Mouse (Mus musculus) hindbrain, embryonic 14.5 days (tissue): ENCODE results near the gene Capn12. TPM values are rescaled to one million over a fixed set of nuclear protein-coding genes. Genes with fewer than 3 reads are reported as not detected.
A peak's percentile ranks its signal among the peaks of the same experiment; 100 is the strongest.
"Not testable (repeated sequence)": the region's sequence is repeated elsewhere in the genome, so short reads cannot be mapped to it uniquely, and the experiment has no call there.

ENCODE experiments used
- ATAC-seq: fragments of 200-750 bp; cut with Nextera tagmentation; 2 replicates; pipeline ENCODE4 v1.8.0; 2017; ENCODE audit warnings: moderate number of reproducible peaks, mild to moderate bottlenecking, moderate TSS enrichment, moderate library complexity; ENCODE audit not compliant: low FRiP score
- DNase-seq: peaks from one replicate; pipeline ENCODE4 v3.0.0-alpha.2; 2015; ENCODE audit warnings: low spot score
- H3K27ac ChIP-seq: fragments of 300-500 bp; sonication (generic); 2 replicates; pipeline ENCODE4 v1.5.1; 2014; ENCODE audit warnings: mild to moderate bottlenecking, moderate library complexity
- H3K27me3 ChIP-seq: fragments of 300-500 bp; sonication (generic); 2 replicates; pipeline ENCODE4 v1.6.1; 2014; ENCODE audit warnings: mild to moderate bottlenecking, low read length, mixed read lengths; ENCODE audit not compliant: control insufficient read depth, insufficient read depth
- H3K36me3 ChIP-seq: fragments of 300-500 bp; sonication (generic); replicated peaks from 2 replicates; pipeline ENCODE4 v1.6.1; 2014; ENCODE audit not compliant: control insufficient read depth, insufficient read depth
- H3K4me1 ChIP-seq: fragments of 300-500 bp; sonication (generic); replicated peaks from 2 replicates; pipeline ENCODE4 v1.6.1; 2014; ENCODE audit warnings: antibody characterized with exemption, low read length, mixed read lengths; ENCODE audit not compliant: control insufficient read depth, insufficient read depth
- H3K4me2 ChIP-seq: fragments of 300-500 bp; sonication (generic); replicated peaks from 2 replicates; pipeline ENCODE4 v1.6.1; 2014; ENCODE audit warnings: mild to moderate bottlenecking, moderate library complexity
- H3K4me3 ChIP-seq: fragments of 300-500 bp; sonication (generic); replicated peaks from 2 replicates; pipeline ENCODE4 v1.5.1; 2014; ENCODE audit warnings: mild to moderate bottlenecking, low read length
- H3K9ac ChIP-seq: fragments of 300-500 bp; sonication (generic); 2 replicates; pipeline ENCODE4 v1.6.1; 2014
- H3K9me3 ChIP-seq: fragments of 300-500 bp; sonication (generic); 2 replicates; pipeline ENCODE4 v1.6.1; 2016; ENCODE audit warnings: low read length; ENCODE audit not compliant: control insufficient read depth
- WGBS: fragments of 180-500 bp; shearing (Covaris S2); extraction: QIAGEN DNeasy Blood & Tissue Kit; methylation state at CpG from one replicate; pipeline ENCODE4 v1.1.7; 2014; 5-methylcytosine and 5-hydroxymethylcytosine counted together
- polyA plus RNA-seq: library from polyadenylated mRNA; unstranded; fragments of >200 nt; fragmentation: Nextera tagmentation; extraction: Ambion mirVana; gene quantifications from 2 replicates; pipeline ENCODE4 v1.2.1, GENCODE M21; 2014

The Capn12 gene
- polyA plus RNA-seq, 1 experiment from 2014 or later, result 0.24 TPM

DNA sequence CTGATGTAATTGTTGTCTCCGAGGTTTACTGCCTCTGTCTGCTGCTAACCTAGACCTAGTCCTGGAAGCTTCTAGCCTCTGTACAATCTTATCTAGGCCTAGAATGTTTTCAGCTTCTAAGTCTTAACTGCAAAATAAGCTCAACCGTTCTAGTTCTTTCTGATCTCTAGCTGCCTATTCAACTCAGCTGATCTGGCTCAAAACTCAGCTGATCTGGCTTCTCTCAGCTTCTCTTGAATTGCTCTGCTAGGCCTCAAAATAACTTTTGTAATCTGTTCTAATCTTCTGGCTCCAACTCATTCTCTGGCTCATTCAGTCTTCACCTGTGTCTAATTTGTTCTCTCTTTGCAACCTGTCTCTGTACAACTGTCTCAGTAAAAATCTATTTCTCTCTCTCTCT lies 6.7 kb upstream of the Capn12 start:
- H3K4me2 ChIP-seq, result no peak overlapping the region
- H3K4me1 ChIP-seq, result no peaks in the 10 kb centered on the region
- no peak overlapping the region for H3K4me3 ChIP-seq
- no peaks in the 10 kb centered on the region for H3K27me3 ChIP-seq
- H3K9me3 ChIP-seq, result no peaks in the 10 kb centered on the region
- ATAC-seq (no peak), DNase-seq (no peak)
- no peaks in the 10 kb centered on the region for H3K36me3 ChIP-seq
- no peak overlapping the region for H3K27ac ChIP-seq
- H3K9ac ChIP-seq, result no peak overlapping the region
- 90% methylated on average over 2 of the region's 2 CpGs for WGBS

DNA sequence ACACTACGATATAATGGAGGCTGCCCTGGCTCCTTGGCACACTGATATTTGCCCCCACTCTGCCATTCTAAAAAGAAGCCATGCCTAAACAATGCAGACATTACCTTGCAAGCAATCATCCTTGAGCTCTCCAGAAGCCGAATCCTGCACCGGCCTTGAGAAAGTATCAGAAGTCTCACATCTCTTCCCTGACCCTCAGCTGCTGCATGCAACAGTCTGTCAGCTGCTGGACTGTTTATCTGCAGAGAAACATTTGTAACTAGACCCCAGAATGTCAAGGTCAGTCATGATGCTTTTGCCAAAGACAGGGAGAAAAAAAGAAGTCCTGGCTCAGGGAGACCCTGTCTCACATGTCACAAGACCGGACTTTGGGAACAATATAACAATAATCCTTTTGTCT lies 5.1 kb upstream of the Capn12 start:
- Histone ChIP-seq H3K27me3 (no peaks in the 10 kb centered on the region), H3K4me3 (no peak overlapping the region), H3K9ac (no peak overlapping the region), H3K9me3 (no peaks in the 10 kb centered on the region), H3K27ac (no peak overlapping the region), H3K36me3 (no peaks in the 10 kb centered on the region), H3K4me1 (no peaks in the 10 kb centered on the region), H3K4me2 (no peak overlapping the region)
- no peak for ATAC-seq
- 81% methylated on average over 4 of the region's 4 CpGs for WGBS
- no peak for DNase-seq

DNA sequence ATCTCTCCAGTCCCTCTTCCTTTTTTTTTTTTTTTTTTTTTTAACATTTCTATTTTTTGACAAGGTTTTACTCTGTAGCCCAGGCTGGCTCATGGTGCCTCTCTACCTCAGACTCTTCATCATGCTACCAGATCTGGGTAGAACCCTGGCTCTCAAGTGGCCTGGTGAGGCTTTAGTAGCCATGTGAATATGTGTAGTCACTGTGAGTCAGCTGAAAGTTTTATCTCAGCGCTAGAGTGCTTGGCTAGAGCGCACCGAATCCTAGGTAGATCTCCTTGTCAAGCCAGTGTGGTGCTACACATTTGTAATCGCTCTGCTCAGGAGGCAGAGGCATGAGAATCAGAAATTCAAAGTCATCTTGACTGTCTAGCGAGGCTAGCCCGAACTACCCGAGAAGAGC lies 4.1 kb upstream of the Capn12 start:
- Histone ChIP-seq H3K4me2 (no peak overlapping the region), H3K9ac (no peak overlapping the region), H3K9me3 (no peaks in the 10 kb centered on the region), H3K36me3 (no peaks in the 10 kb centered on the region), H3K4me1 (no peaks in the 10 kb centered on the region), H3K4me3 (no peak overlapping the region), H3K27me3 (no peaks in the 10 kb centered on the region), H3K27ac (no peak overlapping the region)
- DNase-seq (no peak), ATAC-seq (no peak)
- WGBS, result 91% methylated on average over 7 of the region's 7 CpGs

DNA sequence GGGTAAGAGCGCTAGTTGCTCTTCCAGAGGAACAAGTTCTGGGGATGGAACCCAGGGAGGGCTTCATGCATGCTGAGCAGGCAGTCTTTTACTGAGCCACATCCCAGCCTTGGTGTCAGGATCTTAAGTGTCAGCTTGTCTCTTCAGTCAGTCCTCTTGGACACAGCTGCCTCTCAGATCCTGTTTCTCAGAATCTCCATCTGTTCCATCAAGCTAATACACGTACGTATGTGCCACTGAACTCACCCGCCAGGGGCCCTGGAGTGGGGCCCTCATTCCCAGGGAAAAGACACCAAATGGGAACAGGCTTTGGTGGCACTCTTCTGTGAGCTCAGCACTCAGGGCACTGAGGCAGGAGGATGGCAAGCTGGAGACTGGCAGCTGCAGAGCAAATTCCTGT lies 3.4 kb upstream of the Capn12 start:
- WGBS, result 75% methylated on average over 4 of the region's 4 CpGs
- Histone ChIP-seq H3K27me3 (no peaks in the 10 kb centered on the region), H3K4me3 (no peak overlapping the region), H3K4me2 (no peak overlapping the region), H3K9ac (no peak overlapping the region), H3K27ac (no peak overlapping the region), H3K4me1 (no peaks in the 10 kb centered on the region), H3K9me3 (no peaks in the 10 kb centered on the region), H3K36me3 (no peaks in the 10 kb centered on the region)
- ATAC-seq (no peak), DNase-seq (no peak)

DNA sequence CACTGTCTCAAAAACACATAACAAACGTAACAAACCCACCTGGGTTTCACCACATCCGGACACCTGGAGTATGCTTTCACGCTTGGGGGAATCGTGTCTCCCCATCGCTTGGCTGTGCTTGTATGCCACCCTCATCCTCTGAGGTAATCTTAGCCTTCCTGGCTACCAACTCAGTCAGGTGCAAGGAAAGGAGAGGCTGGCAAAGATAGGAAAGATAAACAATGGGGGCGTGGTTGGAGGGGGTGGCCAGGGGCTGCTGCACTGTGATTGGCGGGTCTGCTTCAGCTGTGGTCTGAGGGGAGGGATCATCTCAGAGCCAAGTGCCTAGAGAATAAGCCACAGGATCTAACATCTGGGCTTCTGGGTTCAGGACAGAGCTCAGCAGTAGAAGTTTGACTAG lies 1.6 kb upstream of the Capn12 start:
- Histone ChIP-seq H3K27me3 (no peaks in the 10 kb centered on the region), H3K36me3 (no peaks in the 10 kb centered on the region), H3K4me3 (no peak overlapping the region), H3K9me3 (no peaks in the 10 kb centered on the region), H3K9ac (no peak overlapping the region), H3K4me2 (no peak overlapping the region), H3K27ac (no peak overlapping the region), H3K4me1 (no peaks in the 10 kb centered on the region)
- ATAC-seq (no peak), DNase-seq (no peak)
- WGBS, result 79% methylated on average over 7 of the region's 7 CpGs

DNA sequence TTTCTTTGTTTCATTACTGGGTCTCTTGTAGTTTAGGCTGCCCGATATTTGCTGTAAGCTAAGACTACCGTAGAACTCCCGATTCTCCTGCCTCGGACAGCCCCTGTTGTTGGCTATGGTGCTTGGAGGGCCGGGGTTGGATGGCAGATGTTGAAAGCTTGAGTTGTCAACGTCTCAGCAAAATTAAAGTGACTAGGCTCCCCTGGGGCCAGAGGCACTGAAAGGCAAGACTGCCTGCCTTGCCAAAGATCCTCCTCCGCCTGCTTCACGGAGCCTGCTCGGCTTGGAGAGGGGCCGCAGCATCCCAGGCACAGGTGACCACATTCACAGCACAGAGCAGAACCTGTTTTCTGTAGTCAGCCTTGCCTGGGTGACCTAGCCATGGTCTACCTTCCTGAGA lies 668 bp upstream of the Capn12 start:
- Histone ChIP-seq H3K36me3 (no peaks in the 10 kb centered on the region), H3K27me3 (no peaks in the 10 kb centered on the region), H3K4me2 (no peak overlapping the region), H3K9ac (no peak overlapping the region), H3K4me1 (no peaks in the 10 kb centered on the region), H3K27ac (no peak overlapping the region), H3K9me3 (no peaks in the 10 kb centered on the region), H3K4me3 (no peak overlapping the region)
- DNase-seq (no peak), ATAC-seq (no peak)
- 60% methylated on average over 10 of the region's 10 CpGs for WGBS

DNA sequence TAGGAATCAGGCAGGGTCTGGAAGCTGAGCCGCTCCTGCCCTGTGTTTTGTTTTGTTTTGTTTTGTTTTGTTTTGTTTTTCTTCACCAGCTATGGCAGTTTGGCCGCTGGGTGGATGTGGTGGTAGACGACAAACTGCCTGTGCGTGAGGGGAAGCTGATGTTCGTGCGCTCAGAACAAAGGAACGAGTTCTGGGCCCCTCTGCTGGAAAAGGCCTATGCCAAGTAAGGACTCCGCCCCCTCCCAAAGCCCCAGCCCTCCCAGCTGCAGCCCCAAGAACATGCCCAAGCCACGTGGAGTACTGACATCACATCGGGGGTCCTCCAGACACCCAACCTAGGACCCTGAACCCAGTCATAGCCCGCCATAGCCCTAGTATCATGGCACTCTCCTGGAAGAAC lies 1.8 kb downstream of the Capn12 start:
- no peaks in the 10 kb centered on the region for H3K4me1 ChIP-seq
- no peak overlapping the region for H3K9ac ChIP-seq
- DNase-seq, result no peak
- WGBS, result 74% methylated on average over 11 of the region's 11 CpGs
- H3K36me3 ChIP-seq, result no peaks in the 10 kb centered on the region
- H3K27me3 ChIP-seq, result peaks cover 12% of the 10 kb centered on the region
- no peak overlapping the region for H3K4me3 ChIP-seq
- no peaks in the 10 kb centered on the region for H3K9me3 ChIP-seq
- no peak overlapping the region for H3K4me2 ChIP-seq
- ATAC-seq, result no peak
- no peak overlapping the region for H3K27ac ChIP-seq

DNA sequence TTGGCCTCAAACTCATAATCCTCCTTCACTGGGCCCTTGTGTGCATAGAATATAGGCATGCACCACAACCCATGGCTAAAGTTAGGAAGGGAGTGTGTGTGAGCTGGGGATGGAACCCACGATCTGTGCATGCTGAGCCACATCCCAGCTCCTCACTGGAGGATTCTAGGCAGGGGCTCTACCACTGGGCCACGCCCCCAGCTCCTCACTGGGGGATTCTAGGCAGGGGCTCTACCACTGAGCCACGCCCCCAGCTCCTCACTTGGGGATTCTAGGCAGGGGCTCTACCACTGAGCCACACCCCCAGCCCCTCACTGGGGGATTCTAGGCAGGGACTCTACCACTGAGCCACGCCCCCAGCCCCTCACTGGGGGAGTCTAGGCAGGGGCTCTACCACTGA lies 2.5 kb downstream of the Capn12 start:
- 87% methylated on average over 3 of the region's 4 CpGs for WGBS
- not testable (repeated sequence) for DNase-seq, H3K9ac ChIP-seq, H3K36me3 ChIP-seq, H3K4me1 ChIP-seq, ATAC-seq, H3K4me3 ChIP-seq, H3K4me2 ChIP-seq, H3K9me3 ChIP-seq, H3K27ac ChIP-seq
- H3K27me3 ChIP-seq, result peaks cover 19% of the 10 kb centered on the region

DNA sequence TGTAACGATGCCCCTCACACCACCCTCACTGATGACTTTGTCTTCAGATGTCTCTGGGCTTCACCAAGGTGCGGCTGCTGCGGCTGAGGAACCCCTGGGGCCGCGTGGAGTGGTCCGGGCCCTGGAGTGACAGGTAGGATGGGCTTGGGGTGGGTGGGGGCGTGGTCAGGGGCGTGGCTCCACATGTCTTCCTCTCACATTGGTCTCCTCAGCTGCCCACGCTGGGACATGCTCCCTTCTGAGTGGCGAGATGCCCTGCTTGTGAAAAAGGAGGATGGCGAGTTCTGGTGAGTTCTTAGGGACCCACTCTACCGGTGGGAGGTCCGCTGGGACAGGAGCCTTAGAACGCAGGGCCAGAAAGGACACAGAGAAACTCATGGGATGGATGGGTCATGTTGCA lies 5.3 kb downstream of the Capn12 start:
- 30% methylated on average over 14 of the region's 14 CpGs for WGBS
- peaks cover 43% of the 10 kb centered on the region for H3K27me3 ChIP-seq
- H3K27ac ChIP-seq, result no peak overlapping the region
- H3K4me2 ChIP-seq, result no peak overlapping the region
- H3K4me3 ChIP-seq, result no peak overlapping the region
- peaks cover 8% of the 10 kb centered on the region; the same call in 1 of the 2 replicates for H3K4me1 ChIP-seq
- no peaks in the 10 kb centered on the region for H3K9me3 ChIP-seq
- H3K36me3 ChIP-seq, result peaks cover 2% of the 10 kb centered on the region; the same call in 1 of the 2 replicates
- DNase-seq (no peak), ATAC-seq (no peak)
- no peak overlapping the region for H3K9ac ChIP-seq

DNA sequence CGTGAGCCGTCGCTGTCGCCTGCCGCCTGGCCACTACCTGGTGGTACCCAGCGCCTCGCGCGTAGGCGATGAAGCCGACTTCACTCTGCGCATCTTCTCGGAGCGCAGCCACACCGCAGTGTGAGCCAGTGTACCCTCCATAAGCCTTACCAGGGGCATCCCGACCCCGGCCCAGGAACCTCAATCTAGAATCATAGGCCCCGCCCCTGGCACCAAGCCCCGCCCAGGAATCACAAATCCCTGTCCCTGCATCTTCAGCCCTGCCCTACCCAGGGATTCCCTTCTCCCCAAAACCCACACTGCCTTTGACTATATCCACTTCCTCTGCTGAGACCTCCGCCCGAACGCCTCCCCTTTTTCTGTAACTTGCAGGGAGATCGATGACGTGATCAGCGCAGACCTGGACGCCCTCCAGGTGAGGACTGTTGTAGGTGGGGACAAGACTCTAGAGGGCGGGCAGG lies 7.5 kb downstream of the Capn12 start:
- no peak for DNase-seq
- ATAC-seq, result peak; percentile 25; the same call in 1 of the 2 replicates

More for the DNA sequence above, 7.5 kb downstream of the Capn12 start:
- Histone ChIP-seq H3K9ac (peak overlapping the region; percentile 44; the same call in 1 of the 2 replicates), H3K4me1 (peaks cover 8% of the 10 kb centered on the region; the same call in 1 of the 2 replicates), H3K9me3 (no peaks in the 10 kb centered on the region), H3K27me3 (peaks cover 43% of the 10 kb centered on the region), H3K36me3 (peaks cover 25% of the 10 kb centered on the region), H3K27ac (no peak overlapping the region), H3K4me2 (peak overlapping the region; percentile 54), H3K4me3 (peak overlapping the region; percentile 30)
- WGBS, result 3% methylated on average over 27 of the region's 27 CpGs
